Mouse (Mus musculus): ENCODE results near the gene Nme9. TPM values are rescaled to one million over a fixed set of nuclear protein-coding genes. Genes with fewer than 3 reads are reported as not detected.

Nme9 gene
- polyA plus RNA-seq, 1 experiment = not detected

DNA sequence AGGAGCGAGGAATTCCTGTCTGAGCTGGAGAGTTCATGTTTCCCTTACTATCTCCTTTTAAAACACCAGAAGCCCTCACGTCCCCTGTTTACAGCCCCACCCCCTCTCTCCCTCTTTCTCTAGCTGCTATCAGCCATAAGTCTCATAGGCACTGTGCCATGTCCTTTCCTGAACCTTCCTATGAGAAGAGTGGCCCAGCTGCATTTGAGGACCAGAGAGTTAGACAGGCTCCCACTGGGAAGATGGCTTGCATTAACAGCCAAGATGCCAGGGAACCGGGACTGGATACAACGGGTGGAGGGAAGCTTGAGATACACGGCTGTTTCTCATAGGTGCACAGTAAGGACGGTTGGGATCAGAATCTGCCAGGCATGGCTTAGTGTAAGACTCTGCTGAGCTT is 13.6 kb downstream of the Nme9 start:
- Histone ChIP-seq H3K9me3 (ENCODE audit: control insufficient read depth, low read length) (no peaks in the 10 kb centered on the region), H3K4me1 (ENCODE audit: control insufficient read depth) (peaks cover 2% of the 10 kb centered on the region), H3K36me3 (ENCODE audit: control insufficient read depth) (no peaks in the 10 kb centered on the region), H3K4me3 (replicated peaks) (no peak overlapping the region), H3K27me3 (ENCODE audit: control insufficient read depth) (no peaks in the 10 kb centered on the region)
- TF ChIP-seq GATA1 (IDR thresholded peaks at IDR 0.05; ENCODE audit: low read length) = no peak
- TF ChIP-seq TAL1 (IDR thresholded peaks at IDR 0.05; ENCODE audit: low read length) = no peak

DNA sequence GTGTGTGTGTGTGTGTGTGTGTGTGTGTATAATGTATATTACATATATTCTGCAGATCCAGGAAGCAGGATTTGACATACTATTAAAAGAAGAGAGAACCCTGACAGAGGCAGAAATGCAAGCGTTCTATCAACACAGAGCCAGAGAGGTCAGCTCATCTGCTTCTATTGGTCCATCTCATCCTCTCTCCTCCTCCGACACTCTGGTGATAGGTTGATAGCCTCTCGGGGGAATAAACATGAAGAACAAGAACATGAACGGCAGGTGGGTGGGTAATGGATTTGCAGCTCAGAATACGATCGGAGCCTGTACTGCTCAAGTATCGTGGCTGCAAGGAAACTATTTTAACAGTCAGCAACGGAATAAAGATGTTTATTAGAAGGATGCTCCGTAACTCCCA is 17.3 kb downstream of the Nme9 start:
- Histone ChIP-seq H3K4me3 (replicated peaks) (no peak overlapping the region), H3K27me3 (ENCODE audit: control insufficient read depth) (no peaks in the 10 kb centered on the region), H3K36me3 (ENCODE audit: control insufficient read depth) (no peaks in the 10 kb centered on the region), H3K4me1 (ENCODE audit: control insufficient read depth) (peaks cover 15% of the 10 kb centered on the region), H3K9me3 (ENCODE audit: control insufficient read depth, low read length) (no peaks in the 10 kb centered on the region)
- TF ChIP-seq TAL1 (IDR thresholded peaks at IDR 0.05; ENCODE audit: low read length) (no peak), GATA1 (IDR thresholded peaks at IDR 0.05; ENCODE audit: low read length) (no peak)

DNA sequence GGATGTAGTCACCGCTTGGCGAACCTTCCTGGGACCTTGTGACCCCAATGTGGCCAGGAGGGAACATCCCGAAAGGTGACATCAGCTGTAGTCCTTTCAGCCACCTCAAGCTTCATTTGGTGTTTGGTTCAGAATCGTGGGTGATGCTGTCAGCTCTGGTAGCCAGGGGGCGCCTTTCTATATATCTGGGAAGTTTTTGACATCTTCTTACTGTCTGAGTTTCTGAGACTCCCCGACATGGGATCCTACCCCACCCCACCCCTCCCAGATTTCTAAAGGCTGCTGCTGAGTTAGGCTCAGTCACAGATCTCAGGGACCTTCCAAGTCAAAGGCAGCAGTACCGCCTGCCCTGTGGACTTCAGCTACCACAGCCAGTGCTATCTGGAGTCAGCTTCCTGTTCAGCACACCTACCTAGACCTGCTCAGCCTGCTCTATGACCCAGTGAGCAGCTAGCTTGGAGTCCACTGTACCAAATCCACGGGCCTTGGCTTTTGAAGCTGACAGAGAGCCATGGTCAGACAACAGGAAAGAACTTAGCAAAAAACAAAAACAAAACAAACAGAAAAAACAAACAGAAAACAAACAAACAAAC is 18.5 kb downstream of the Nme9 start:
- Histone ChIP-seq H3K27me3 (ENCODE audit: control insufficient read depth) (no peaks in the 10 kb centered on the region), H3K36me3 (ENCODE audit: control insufficient read depth) (peaks cover 2% of the 10 kb centered on the region; the same call in 1 of the 2 replicates), H3K4me3 (replicated peaks) (peak overlapping the region; percentile 39), H3K4me1 (ENCODE audit: control insufficient read depth) (peaks cover 15% of the 10 kb centered on the region), H3K9me3 (ENCODE audit: control insufficient read depth, low read length) (no peaks in the 10 kb centered on the region)
- no peak for TF ChIP-seq TAL1 (IDR thresholded peaks at IDR 0.05; ENCODE audit: low read length)
- no peak for TF ChIP-seq GATA1 (IDR thresholded peaks at IDR 0.05; ENCODE audit: low read length)

DNA sequence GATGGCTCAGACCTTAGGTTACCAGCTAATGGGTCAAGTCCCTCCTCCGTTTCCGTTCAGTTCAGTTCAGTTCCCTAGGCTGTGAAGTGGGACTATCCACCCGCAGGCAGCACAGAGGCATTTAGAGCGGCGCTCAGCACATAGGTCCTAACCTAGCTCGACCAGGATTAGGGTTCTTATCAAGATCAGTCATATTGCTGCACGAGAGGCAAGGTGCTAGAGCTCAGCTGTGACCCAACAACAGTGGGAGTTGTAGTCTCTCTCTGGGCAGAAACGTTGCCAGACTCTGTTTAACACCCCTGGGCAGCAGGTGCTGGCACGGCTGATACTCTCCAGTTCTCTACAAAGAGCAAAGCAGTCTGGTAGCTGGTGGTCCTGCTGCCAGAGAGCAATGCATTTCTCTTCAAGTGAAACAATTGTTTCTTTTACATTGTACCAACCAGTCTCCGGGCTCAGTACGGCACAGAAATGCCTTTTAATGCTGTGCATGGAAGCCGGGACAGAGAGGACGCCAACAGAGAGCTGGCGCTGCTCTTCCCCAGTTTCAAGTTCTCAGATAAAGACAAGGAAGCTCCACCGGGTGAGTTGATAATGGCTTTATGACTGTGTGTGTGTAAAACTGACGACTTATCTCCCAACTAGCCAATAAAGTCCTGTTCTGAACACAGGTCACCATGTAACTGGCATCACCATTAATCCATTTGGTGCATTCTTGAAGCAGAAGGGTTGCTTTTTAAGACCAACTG is 19.2 kb downstream of the Nme9 start:
- TF ChIP-seq GATA1 (IDR thresholded peaks at IDR 0.05; ENCODE audit: low read length) (peak; percentile 46; the same call in 1 of the 2 replicates), TAL1 (IDR thresholded peaks at IDR 0.05; ENCODE audit: low read length) (no peak)
- peaks cover 8% of the 10 kb centered on the region for H3K36me3 ChIP-seq (ENCODE audit: control insufficient read depth)
- no peaks in the 10 kb centered on the region for H3K9me3 ChIP-seq (ENCODE audit: control insufficient read depth, low read length)
- peaks cover 15% of the 10 kb centered on the region for H3K4me1 ChIP-seq (ENCODE audit: control insufficient read depth)
- H3K27me3 ChIP-seq (ENCODE audit: control insufficient read depth) = no peaks in the 10 kb centered on the region
- H3K4me3 ChIP-seq (replicated peaks) = peak overlapping the region; percentile 39

DNA sequence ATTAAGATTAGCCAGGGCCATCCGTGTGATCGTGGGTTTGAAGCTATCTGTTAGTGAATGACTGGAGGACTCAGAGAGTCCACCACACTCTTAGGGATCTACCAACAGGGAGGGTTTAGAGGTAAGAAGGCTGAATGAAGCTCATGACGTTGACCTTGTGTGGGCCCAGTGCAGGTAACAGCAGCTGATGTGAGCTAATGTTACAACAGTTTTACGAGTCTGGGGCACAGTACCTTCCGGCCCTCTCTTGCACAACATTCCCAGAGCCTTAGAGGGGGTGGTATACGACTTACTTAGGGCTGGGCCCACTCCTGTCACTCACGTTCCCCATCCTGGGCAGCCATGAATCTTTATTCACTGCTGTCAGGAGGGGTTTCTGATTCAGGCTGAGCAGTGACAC is 20.1 kb downstream of the Nme9 start:
- peaks cover 15% of the 10 kb centered on the region for H3K4me1 ChIP-seq (ENCODE audit: control insufficient read depth)
- H3K9me3 ChIP-seq (ENCODE audit: control insufficient read depth, low read length) = no peaks in the 10 kb centered on the region
- H3K36me3 ChIP-seq (ENCODE audit: control insufficient read depth) = peaks cover 14% of the 10 kb centered on the region
- H3K4me3 ChIP-seq (replicated peaks) = no peak overlapping the region
- H3K27me3 ChIP-seq (ENCODE audit: control insufficient read depth) = no peaks in the 10 kb centered on the region
- TF ChIP-seq GATA1 (IDR thresholded peaks at IDR 0.05; ENCODE audit: low read length) (no peak), TAL1 (IDR thresholded peaks at IDR 0.05; ENCODE audit: low read length) (no peak)

DNA sequence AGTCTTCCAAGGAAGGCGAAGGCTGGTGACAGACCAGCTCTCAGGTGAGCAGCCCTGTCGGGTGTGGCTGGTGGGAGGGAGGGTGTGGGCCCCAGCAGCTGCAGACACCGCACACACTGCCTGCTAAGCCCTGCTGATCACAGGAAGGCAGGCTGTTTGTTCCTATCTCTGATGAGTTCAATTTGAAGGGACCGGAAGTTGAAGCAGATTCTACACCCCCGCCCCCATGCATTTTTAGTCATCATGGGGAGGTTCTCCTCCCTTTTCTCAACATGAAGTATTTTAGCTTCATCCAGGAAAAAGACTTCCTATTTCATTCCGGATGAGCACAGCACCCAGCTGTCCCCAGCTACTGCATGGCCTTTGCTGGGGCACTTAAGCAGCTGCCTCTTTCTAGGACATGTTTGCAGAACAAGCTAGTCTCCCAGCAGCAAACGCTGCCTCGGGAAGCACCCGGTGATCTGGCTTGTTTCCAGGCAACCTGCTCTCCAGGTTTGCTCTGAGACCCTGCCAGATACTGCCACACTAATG is 28.0 kb downstream of the Nme9 start:
- Histone ChIP-seq H3K27me3 (ENCODE audit: control insufficient read depth) (no peaks in the 10 kb centered on the region), H3K4me3 (replicated peaks) (no peak overlapping the region), H3K36me3 (ENCODE audit: control insufficient read depth) (peaks cover 57% of the 10 kb centered on the region), H3K9me3 (ENCODE audit: control insufficient read depth, low read length) (no peaks in the 10 kb centered on the region), H3K4me1 (ENCODE audit: control insufficient read depth) (peaks cover 11% of the 10 kb centered on the region)
- TF ChIP-seq TAL1 (IDR thresholded peaks at IDR 0.05; ENCODE audit: low read length) = no peak

DNA sequence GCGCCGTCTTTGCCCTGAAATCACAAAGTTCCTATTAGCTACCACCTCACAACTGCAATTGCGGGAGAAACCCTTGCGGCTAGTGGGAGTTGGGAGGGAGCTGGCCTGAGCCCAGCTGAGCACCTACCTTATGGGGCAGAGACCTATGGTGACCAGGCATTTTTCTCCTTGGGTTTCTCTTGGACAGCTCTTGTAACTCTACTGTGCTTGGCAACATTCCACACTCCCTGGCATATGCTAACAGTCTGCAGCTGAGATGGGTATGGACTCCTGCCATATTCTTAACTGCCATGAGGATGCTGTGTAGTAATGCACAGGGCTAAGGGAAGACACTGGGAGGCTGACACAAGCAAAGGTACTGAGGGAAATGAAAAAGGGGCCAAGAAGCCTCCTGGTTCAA is 29.5 kb downstream of the Nme9 start:
- Histone ChIP-seq H3K4me1 (ENCODE audit: control insufficient read depth) (peaks cover 26% of the 10 kb centered on the region), H3K36me3 (ENCODE audit: control insufficient read depth) (peaks cover 52% of the 10 kb centered on the region), H3K27me3 (ENCODE audit: control insufficient read depth) (no peaks in the 10 kb centered on the region), H3K4me3 (replicated peaks) (no peak overlapping the region), H3K9me3 (ENCODE audit: control insufficient read depth, low read length) (no peaks in the 10 kb centered on the region)
- TF ChIP-seq GATA1 (IDR thresholded peaks at IDR 0.05; ENCODE audit: low read length) (no peak), TAL1 (IDR thresholded peaks at IDR 0.05; ENCODE audit: low read length) (no peak)

DNA sequence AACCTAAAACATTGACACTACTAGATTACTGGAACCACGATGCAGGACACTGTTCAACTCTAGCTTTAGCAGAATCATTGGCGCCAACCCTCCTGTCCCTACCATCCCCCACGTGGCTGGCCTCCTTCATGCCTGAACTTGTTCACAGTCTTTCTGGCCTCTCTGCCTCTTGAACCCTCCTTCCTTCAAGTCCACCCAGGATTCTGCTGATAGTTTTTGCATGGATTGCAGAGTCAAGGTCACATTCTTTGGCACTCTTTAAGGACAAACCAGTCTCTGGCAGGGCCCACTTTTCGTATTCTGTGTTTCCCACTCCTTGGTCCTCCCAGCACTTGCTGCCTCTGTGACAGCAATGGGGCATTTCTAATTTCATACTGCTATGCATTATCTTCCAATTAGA is 31.9 kb downstream of the Nme9 start:
- Histone ChIP-seq H3K4me3 (replicated peaks) (no peak overlapping the region), H3K9me3 (ENCODE audit: control insufficient read depth, low read length) (no peaks in the 10 kb centered on the region), H3K36me3 (ENCODE audit: control insufficient read depth) (peaks cover 71% of the 10 kb centered on the region), H3K4me1 (ENCODE audit: control insufficient read depth) (peaks cover 33% of the 10 kb centered on the region), H3K27me3 (ENCODE audit: control insufficient read depth) (no peaks in the 10 kb centered on the region)
- TF ChIP-seq GATA1 (IDR thresholded peaks at IDR 0.05; ENCODE audit: low read length) (no peak), TAL1 (IDR thresholded peaks at IDR 0.05; ENCODE audit: low read length) (no peak)

DNA sequence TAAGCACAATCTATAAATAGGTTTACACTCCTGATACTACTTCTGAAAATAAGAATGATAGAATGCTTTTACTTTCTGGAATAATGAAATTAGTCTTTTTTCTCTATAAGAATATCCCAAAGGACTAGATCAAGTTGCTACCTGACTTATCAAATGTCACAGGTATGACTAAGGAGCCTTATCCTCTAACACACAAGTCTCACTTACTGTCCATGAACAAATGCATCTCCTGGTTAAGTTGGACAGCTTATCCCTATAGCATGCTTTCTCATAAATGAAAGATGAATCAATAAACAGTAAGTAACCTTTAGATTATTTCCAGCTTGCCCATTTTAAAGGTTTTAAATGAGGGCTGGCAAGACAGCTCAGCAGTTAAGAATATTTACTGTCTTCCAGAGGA is 33.4 kb downstream of the Nme9 start:
- H3K9me3 ChIP-seq (ENCODE audit: control insufficient read depth, low read length) = no peaks in the 10 kb centered on the region
- peaks cover 78% of the 10 kb centered on the region for H3K36me3 ChIP-seq (ENCODE audit: control insufficient read depth)
- H3K27me3 ChIP-seq (ENCODE audit: control insufficient read depth) = no peaks in the 10 kb centered on the region
- H3K4me1 ChIP-seq (ENCODE audit: control insufficient read depth) = peaks cover 27% of the 10 kb centered on the region
- H3K4me3 ChIP-seq (replicated peaks) = no peak overlapping the region
- no peak for TF ChIP-seq TAL1 (IDR thresholded peaks at IDR 0.05; ENCODE audit: low read length)

Measured in erythroblast, embryonic 14.5 days (primary cell).